Mouse (Mus musculus): Measurements from ENCODE around the gene Eif2b5.

GRCm38 (mm10) chr16:20488151-20488550, 10.5 kb upstream of the Eif2b5 start:
- no peak for TF ChIP-seq CTCF (IDR thresholded peaks at IDR 0.05; ENCODE audit: extremely low read depth, insufficient read depth, insufficient read length, insufficient replicate concordance)
- TF ChIP-seq POLR2A (IDR thresholded peaks at IDR 0.05; ENCODE audit: low read depth, low read length): no peak

Measured in spleen, adult 2 months (tissue).